Mouse (Mus musculus) brain, embryonic 14.5 days (tissue): Measurements from ENCODE around the gene Pdcd1. TPM values are rescaled to one million over a fixed set of nuclear protein-coding genes. Genes with fewer than 3 reads are reported as not detected.
A peak's percentile ranks its signal among the peaks of the same experiment; 100 is the strongest.
"Not testable (repeated sequence)": the region's sequence is repeated elsewhere in the genome, so short reads cannot be mapped to it uniquely, and the experiment has no call there.

Source experiments
- DNase-seq: peaks from one replicate; pipeline ENCODE4 v3.0.0-alpha.2; 2011; ENCODE audit warnings: low read depth
- CTCF ChIP-seq: fragments of 200-500 bp; IDR thresholded peaks from 2 replicates; pipeline ENCODE4 v1.5.1; 2012; ENCODE audit warnings: inconsistent platforms, mild to moderate bottlenecking, moderate library complexity, borderline replicate concordance; ENCODE audit not compliant: insufficient read depth, insufficient read length; ENCODE audit errors: extremely low read depth
- POLR2A ChIP-seq: fragments of 200-500 bp; IDR thresholded peaks from 2 replicates; pipeline ENCODE4 v1.6.1; 2012; ENCODE audit warnings: mild to moderate bottlenecking, inconsistent platforms, borderline replicate concordance; ENCODE audit not compliant: poor library complexity, insufficient read depth, insufficient read length, severe bottlenecking; ENCODE audit errors: extremely low read depth
- polyA plus RNA-seq: library from polyadenylated mRNA; depleted of rRNA; stranded (reverse); fragments of >200 nt; gene quantifications from 2 replicates; pipeline ENCODE4 v1.2.3, GENCODE M21; 2012; rRNA removed

Gene Pdcd1
- polyA plus RNA-seq: not detected in 2 replicates

DNA sequence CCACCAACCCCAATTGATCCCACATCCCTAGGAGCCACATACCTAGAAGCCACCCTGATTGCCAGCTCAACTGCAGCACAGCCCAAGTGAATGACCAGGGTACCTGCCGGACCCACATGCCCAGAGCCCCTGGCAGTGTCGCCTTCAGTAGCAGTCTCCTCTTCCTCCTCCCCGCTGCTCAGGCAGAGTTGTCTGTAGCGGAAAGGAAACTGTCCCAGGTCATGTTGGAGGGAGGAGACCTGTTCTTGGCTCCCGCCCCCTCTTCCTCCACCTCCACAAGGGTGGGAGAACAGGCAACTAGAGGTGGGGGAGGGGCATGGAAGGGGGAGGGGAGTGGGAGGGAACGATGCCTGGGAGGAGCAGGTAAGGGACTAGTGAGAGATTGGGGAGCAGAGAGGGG, at the start of gene Pdcd1:
Pdcd1 (minus strand) TSS at position 181 of the 400 bp plus-strand sequence.
- no peak for DNase-seq
- TF ChIP-seq CTCF (no peak), POLR2A (no peak)

DNA sequence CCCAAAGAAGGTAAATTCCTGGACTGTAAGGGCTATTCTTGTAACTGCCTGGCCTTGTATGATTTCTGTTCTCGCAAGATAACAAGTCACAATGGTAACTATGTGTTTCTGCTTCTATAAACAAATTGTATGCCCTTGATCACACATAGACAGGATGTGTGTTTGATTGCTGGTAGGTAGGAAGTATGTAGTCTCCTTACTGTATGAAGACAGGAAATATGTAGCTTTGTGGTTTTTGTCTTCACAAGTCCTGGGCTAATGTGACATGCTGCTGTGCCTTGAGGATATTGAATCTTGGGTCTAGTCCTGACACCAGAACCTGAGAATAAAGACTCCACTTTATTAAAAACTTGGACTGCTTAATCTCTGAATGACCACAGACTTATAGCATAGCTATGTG, 39.4 kb upstream of the Pdcd1 start:
- DNase-seq: no peak
- TF ChIP-seq CTCF: no peak
- no peak for TF ChIP-seq POLR2A

GRCm38 (mm10) chr1:94086311-94086898, 34.1 kb upstream of the Pdcd1 start:
- TF ChIP-seq CTCF: no peak
- no peak for TF ChIP-seq POLR2A
- no peak for DNase-seq

- TF ChIP-seq CTCF: no peak
- TF ChIP-seq POLR2A: no peak
- peak; percentile 41 for DNase-seq
Observed at GRCm38 (mm10) chr1:94085324-94086105, 33.2 kb upstream of the Pdcd1 start.

DNA sequence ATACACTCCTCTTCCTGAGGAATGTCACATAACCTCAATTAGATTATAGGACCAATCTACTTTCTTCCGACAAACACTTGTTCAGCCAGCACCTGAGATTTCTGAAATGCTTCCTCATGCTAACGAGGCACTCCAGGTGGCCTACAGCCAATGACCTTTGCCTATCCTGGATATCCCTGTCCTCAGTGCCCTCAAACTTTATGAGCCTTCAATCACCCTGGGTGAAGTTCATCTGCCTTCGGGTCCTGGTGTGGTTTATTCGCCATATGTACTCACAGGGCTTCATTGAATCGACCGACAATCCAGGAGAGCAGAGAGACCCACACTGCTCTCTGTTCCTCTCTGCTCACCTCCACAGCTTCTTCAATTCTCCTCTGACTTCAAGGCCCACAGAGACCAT, 29.4 kb upstream of the Pdcd1 start:
- DNase-seq: no peak
- TF ChIP-seq CTCF (no peak), POLR2A (no peak)

GRCm38 (mm10) chr1:94081191-94081590, 28.8 kb upstream of the Pdcd1 start:
- no peak for DNase-seq
- TF ChIP-seq CTCF (no peak), POLR2A (no peak)

DNA sequence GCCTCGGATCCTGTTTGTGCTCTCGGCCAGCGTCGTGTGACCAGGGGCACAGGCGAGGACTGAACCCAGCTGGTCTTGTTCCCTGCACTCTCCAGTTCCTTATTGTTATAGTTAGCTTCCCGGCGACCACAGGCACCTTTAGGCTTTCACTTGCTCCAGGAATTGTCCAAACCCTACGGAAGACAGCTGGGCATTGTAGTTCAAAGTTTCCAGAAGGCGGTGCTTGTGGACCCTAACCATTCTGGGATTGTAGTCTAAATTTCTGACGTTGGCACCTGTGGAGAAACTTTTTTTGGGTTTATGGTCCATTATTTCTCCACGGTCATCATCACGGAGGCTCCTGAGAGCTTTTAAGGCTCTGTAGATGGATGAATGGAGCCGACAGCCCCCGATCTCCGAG, 28.4 kb upstream of the Pdcd1 start:
- no peak for TF ChIP-seq CTCF
- no peak for TF ChIP-seq POLR2A
- DNase-seq: no peak

DNA sequence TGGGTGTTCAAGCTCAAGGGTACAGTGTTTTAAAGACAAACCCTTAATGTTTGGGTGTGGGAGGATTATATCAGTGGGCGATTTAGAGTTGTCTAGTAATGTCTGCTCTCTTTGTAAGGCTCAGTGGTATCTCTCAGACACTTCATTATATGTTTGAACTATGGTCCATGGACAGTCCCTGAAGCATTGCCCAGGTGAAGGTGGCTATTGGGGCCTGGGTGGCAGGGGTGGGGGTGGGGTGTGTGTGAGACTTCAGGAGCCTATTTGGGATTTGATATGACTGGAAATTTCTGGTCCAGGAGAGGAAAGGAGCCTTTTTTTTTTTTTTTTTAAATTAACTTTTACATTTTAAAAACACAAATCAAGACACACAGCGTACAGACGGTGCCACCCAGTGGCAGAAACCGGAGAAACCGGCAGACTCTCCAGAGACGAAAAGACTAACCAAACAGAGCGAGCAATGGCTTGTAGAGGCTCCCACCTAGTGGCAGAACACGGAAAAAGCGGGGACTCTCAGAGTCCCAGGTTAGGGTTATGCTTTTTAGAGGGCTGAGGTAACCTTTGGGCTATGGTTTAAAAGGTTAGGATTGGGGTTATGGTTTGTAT, 26.6 kb upstream of the Pdcd1 start:
- peak; percentile 93 for DNase-seq
- TF ChIP-seq POLR2A (no peak), CTCF (peak; percentile 98)

DNA sequence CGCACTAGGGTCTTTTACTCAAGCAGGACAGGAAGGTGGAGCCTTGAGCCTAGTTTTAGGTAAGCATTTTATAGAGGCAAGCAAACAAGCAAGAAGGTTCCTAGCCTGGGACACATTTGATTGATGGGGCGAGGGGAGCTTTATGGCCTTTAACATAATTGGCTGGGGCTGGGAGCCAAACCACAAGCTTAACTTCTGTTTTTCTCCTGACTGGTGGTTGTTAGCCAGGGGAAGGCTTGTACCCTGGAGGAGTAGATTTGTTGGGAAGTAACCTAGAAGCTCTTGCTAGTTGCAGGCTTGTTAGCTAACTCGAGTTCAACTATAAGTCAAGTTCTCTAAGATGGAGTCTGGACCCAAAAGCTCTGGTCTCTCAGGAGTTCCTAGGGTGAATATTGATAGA, 26.0 kb upstream of the Pdcd1 start:
- no peak for TF ChIP-seq POLR2A
- no peak for TF ChIP-seq CTCF

DNA sequence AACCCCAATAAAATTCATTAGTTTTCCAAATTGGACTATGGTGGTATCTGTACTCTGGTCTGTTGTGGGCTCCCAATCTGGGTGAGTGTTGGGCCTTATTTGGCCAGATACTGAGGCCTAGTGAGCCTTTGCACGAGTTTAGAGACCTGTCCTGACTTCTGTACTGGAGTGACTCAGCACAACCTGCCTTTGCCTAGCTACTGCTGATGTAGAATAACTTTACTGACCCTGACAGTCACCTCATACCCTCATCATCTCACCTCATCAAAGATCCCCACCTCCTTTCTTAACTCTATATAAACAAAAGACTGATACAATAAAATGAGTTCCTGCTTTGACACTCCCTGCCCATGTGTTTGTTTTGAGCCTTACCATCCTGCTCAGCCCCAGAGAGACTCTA, 24.3 kb upstream of the Pdcd1 start:
- DNase-seq: no peak
- TF ChIP-seq CTCF (no peak), POLR2A (no peak)

More for the DNA sequence above, 26.0 kb upstream of the Pdcd1 start:
- peak; percentile 24 for DNase-seq

- no peak for TF ChIP-seq CTCF
- TF ChIP-seq POLR2A: no peak
- no peak for DNase-seq
Observed at GRCm38 (mm10) chr1:94074756-94075155, 22.4 kb upstream of the Pdcd1 start.

GRCm38 (mm10) chr1:94058281-94058680, 5.9 kb upstream of the Pdcd1 start:
- DNase-seq: not testable (repeated sequence)
